Mouse (Mus musculus) brain, embryonic 14.5 days (tissue): ENCODE measurements at regions not wholly inside any gene's neighbourhood (a gene's known extent, or its start where the extent isn't known, plus 50 kb on each side); places are given as distances from the start of the nearest gene placed in this dataset.

ENCODE experiments used
- CTCF ChIP-seq: fragments of 200-500 bp; IDR thresholded peaks from 2 replicates; pipeline ENCODE4 v1.5.1; 2012; ENCODE audit warnings: inconsistent platforms, mild to moderate bottlenecking, moderate library complexity, borderline replicate concordance; ENCODE audit not compliant: insufficient read depth, insufficient read length; ENCODE audit errors: extremely low read depth
- POLR2A ChIP-seq: fragments of 200-500 bp; IDR thresholded peaks from 2 replicates; pipeline ENCODE4 v1.6.1; 2012; ENCODE audit warnings: mild to moderate bottlenecking, inconsistent platforms, borderline replicate concordance; ENCODE audit not compliant: poor library complexity, insufficient read depth, insufficient read length, severe bottlenecking; ENCODE audit errors: extremely low read depth

GRCm38 (mm10) chr2:128295018-128295424, 169.2 kb downstream of the Bcl2l11 start:
- TF ChIP-seq CTCF (no peak), POLR2A (no peak)
